Mouse (Mus musculus) myocyte (in vitro differentiated cells): Measurements from ENCODE around the gene Slco3a1. TPM values are rescaled to one million over a fixed set of nuclear protein-coding genes. Genes with fewer than 3 reads are reported as not detected.

Experiments
- H3K27me3 ChIP-seq: one replicate; pipeline ENCODE4 v1.6.1; 2011; ENCODE audit not compliant: control insufficient read depth, insufficient read depth, insufficient read length
- H3K36me3 ChIP-seq: one replicate; pipeline ENCODE4 v1.6.1; 2011; ENCODE audit not compliant: control insufficient read depth, insufficient read depth
- H3K4me2 ChIP-seq: one replicate; pipeline ENCODE4 v1.6.1; 2011; ENCODE audit warnings: low read depth, control low read depth
- H3K4me3 ChIP-seq: one replicate; pipeline ENCODE4 v1.5.1; 2011; ENCODE audit warnings: mild to moderate bottlenecking, control low read depth, moderate library complexity
- H3K79me2 ChIP-seq: one replicate; pipeline ENCODE4 v1.6.1; 2011; ENCODE audit not compliant: control insufficient read depth, insufficient read depth
- H3ac ChIP-seq: one replicate; pipeline ENCODE4 v1.6.1; 2011; ENCODE audit not compliant: control insufficient read depth, insufficient read length
- CEBPB ChIP-seq: IDR thresholded peaks from 2 replicates; pipeline ENCODE4 v1.6.1; 2011; ENCODE audit warnings: mild to moderate bottlenecking, moderate library complexity; ENCODE audit not compliant: poor library complexity, insufficient read depth, severe bottlenecking
- E2F4 ChIP-seq: IDR thresholded peaks from one replicate; pipeline ENCODE4 v1.6.1; 2011; ENCODE audit warnings: mild to moderate bottlenecking, control low read depth, moderate library complexity; ENCODE audit not compliant: insufficient read depth
- MAX ChIP-seq: IDR thresholded peaks from one replicate; pipeline ENCODE4 v1.6.1; 2011; ENCODE audit warnings: low read depth, mild to moderate bottlenecking, control low read depth
- MYOD1 ChIP-seq, 3 experiments: IDR thresholded peaks; one replicate each; pipeline ENCODE4 v1.6.1; 2011; ENCODE audit warnings: control low read depth in 2 of 3, low read depth in 2 of 3, mild to moderate bottlenecking in 2 of 3, moderate library complexity in 1 of 3; ENCODE audit not compliant: insufficient read length in 2 of 3, control insufficient read depth in 1 of 3
- MYOG ChIP-seq, 3 experiments: IDR thresholded peaks; one replicate each; pipeline ENCODE4 v1.6.1; 2011; ENCODE audit warnings: control low read depth in 2 of 3, low read depth in 2 of 3, mild to moderate bottlenecking in 2 of 3; ENCODE audit not compliant: insufficient read length in 2 of 3, control insufficient read depth in 1 of 3, insufficient read depth in 1 of 3
- POLR2A ChIP-seq: IDR thresholded peaks from one replicate; pipeline ENCODE4 v1.6.1; 2011; ENCODE audit warnings: low read depth, mild to moderate bottlenecking, control low read depth, moderate library complexity; ENCODE audit not compliant: insufficient read length
- POLR2AphosphoS2 ChIP-seq: IDR thresholded peaks from one replicate; pipeline ENCODE4 v1.6.1; 2011; ENCODE audit warnings: low read depth, control low read depth; ENCODE audit not compliant: insufficient read length
- REST ChIP-seq: IDR thresholded peaks from one replicate; pipeline ENCODE4 v1.6.1; 2011; ENCODE audit warnings: mild to moderate bottlenecking, control low read depth, moderate library complexity; ENCODE audit not compliant: insufficient read depth, insufficient read length
- SRF ChIP-seq: IDR thresholded peaks from one replicate; pipeline ENCODE4 v1.6.1; 2011; ENCODE audit warnings: low read depth; ENCODE audit not compliant: control insufficient read depth, insufficient read length
- TCF12 ChIP-seq: IDR thresholded peaks from one replicate; pipeline ENCODE4 v1.6.1; 2011; ENCODE audit warnings: mild to moderate bottlenecking, control low read depth; ENCODE audit not compliant: poor library complexity, insufficient read depth, severe bottlenecking
- TCF3 ChIP-seq: IDR thresholded peaks from one replicate; pipeline ENCODE4 v1.6.1; 2011; ENCODE audit warnings: low read depth, control low read depth; ENCODE audit not compliant: insufficient read length
- USF1 ChIP-seq: IDR thresholded peaks from one replicate; pipeline ENCODE4 v1.6.1; 2011; ENCODE audit warnings: low read depth, mild to moderate bottlenecking, control low read depth, moderate library complexity
- polyA plus RNA-seq: library from polyadenylated mRNA; unstranded; fragments of >200 nt; fragmentation: generic; extraction: Trizol; gene quantifications from one replicate; pipeline ENCODE4 v1.2.1, GENCODE M21; 2012; ENCODE audit warnings: missing spikeins

Gene Slco3a1
- polyA plus RNA-seq, 1 experiment, result 50.7 TPM

GRCm38 (mm10) chr7:74429252-74429651 is 125.3 kb downstream of the Slco3a1 start:
- Histone ChIP-seq H3ac (no peak overlapping the region), H3K4me3 (no peak overlapping the region), H3K4me2 (no peak overlapping the region), H3K79me2 (peaks cover 10% of the 10 kb centered on the region), H3K36me3 (no peaks in the 10 kb centered on the region), H3K27me3 (no peaks in the 10 kb centered on the region)
- TF ChIP-seq POLR2AphosphoS2 (no peak), USF1 (no peak), MYOD1 (IDR thresholded peaks at IDR 0.05; ENCODE audit: control insufficient read depth in 1 of 3, insufficient read length in 2 of 3, low read depth in 2 of 3) (no peak), MAX (no peak), MYOG (IDR thresholded peaks at IDR 0.05; ENCODE audit: control insufficient read depth in 1 of 3, insufficient read depth in 1 of 3, insufficient read length in 2 of 3, low read depth in 2 of 3) (no peak), REST (no peak), TCF3 (no peak), SRF (no peak), E2F4 (no peak), CEBPB (no peak), TCF12 (no peak), POLR2A (no peak)

- Histone ChIP-seq H3ac (no peak overlapping the region), H3K36me3 (no peaks in the 10 kb centered on the region), H3K79me2 (peaks cover 4% of the 10 kb centered on the region), H3K4me2 (no peak overlapping the region), H3K4me3 (no peak overlapping the region), H3K27me3 (no peaks in the 10 kb centered on the region)
- TF ChIP-seq E2F4, result no peak
- TF ChIP-seq TCF3, result no peak
- TF ChIP-seq SRF, result no peak
- TF ChIP-seq MAX, result no peak
- TF ChIP-seq CEBPB, result no peak
- TF ChIP-seq MYOD1 (IDR thresholded peaks at IDR 0.05; ENCODE audit: control insufficient read depth in 1 of 3, insufficient read length in 2 of 3, low read depth in 2 of 3), result no peak
- no peak for TF ChIP-seq USF1
- TF ChIP-seq MYOG (IDR thresholded peaks at IDR 0.05; ENCODE audit: control insufficient read depth in 1 of 3, insufficient read depth in 1 of 3, insufficient read length in 2 of 3, low read depth in 2 of 3), result no peak
- no peak for TF ChIP-seq TCF12
- no peak for TF ChIP-seq POLR2AphosphoS2
- TF ChIP-seq REST, result no peak
- no peak for TF ChIP-seq POLR2A
These were observed 127.4 kb downstream of the Slco3a1 start for GRCm38 (mm10) chr7:74427135-74427534.

GRCm38 (mm10) chr7:74425941-74426340 is 128.6 kb downstream of the Slco3a1 start:
- Histone ChIP-seq H3K4me3 (no peak overlapping the region), H3K27me3 (no peaks in the 10 kb centered on the region), H3ac (no peak overlapping the region), H3K4me2 (no peak overlapping the region), H3K36me3 (no peaks in the 10 kb centered on the region), H3K79me2 (no peaks in the 10 kb centered on the region)
- no peak for TF ChIP-seq MAX

- H3K36me3 ChIP-seq, result no peaks in the 10 kb centered on the region
- H3K4me2 ChIP-seq, result no peak overlapping the region
- H3K4me3 ChIP-seq, result no peak overlapping the region
- H3ac ChIP-seq, result no peak overlapping the region
- TF ChIP-seq TCF12, result no peak
- TF ChIP-seq MYOG (IDR thresholded peaks at IDR 0.05; ENCODE audit: control insufficient read depth in 1 of 3, insufficient read depth in 1 of 3, insufficient read length in 2 of 3, low read depth in 2 of 3), result no peak
- TF ChIP-seq POLR2A, result no peak
- TF ChIP-seq MYOD1 (IDR thresholded peaks at IDR 0.05; ENCODE audit: control insufficient read depth in 1 of 3, insufficient read length in 2 of 3, low read depth in 2 of 3), result no peak
- TF ChIP-seq TCF3, result no peak
- H3K27me3 ChIP-seq, result no peaks in the 10 kb centered on the region
- H3K79me2 ChIP-seq, result no peaks in the 10 kb centered on the region
These were observed 130.4 kb downstream of the Slco3a1 start for GRCm38 (mm10) chr7:74423928-74424850.

- TF ChIP-seq POLR2A (no peak), MAX (no peak), SRF (no peak), CEBPB (no peak), TCF12 (no peak), TCF3 (no peak), MYOD1 (IDR thresholded peaks at IDR 0.05; ENCODE audit: control insufficient read depth in 1 of 3, insufficient read length in 2 of 3, low read depth in 2 of 3) (no peak), E2F4 (no peak), USF1 (no peak), POLR2AphosphoS2 (no peak), REST (no peak), MYOG (IDR thresholded peaks at IDR 0.05; ENCODE audit: control insufficient read depth in 1 of 3, insufficient read depth in 1 of 3, insufficient read length in 2 of 3, low read depth in 2 of 3) (no peak)
- no peaks in the 10 kb centered on the region for H3K36me3 ChIP-seq
- H3K79me2 ChIP-seq, result no peaks in the 10 kb centered on the region
- H3K4me2 ChIP-seq, result no peak overlapping the region
- no peak overlapping the region for H3ac ChIP-seq
- H3K4me3 ChIP-seq, result no peak overlapping the region
- H3K27me3 ChIP-seq, result no peaks in the 10 kb centered on the region
These were observed 131.3 kb downstream of the Slco3a1 start for GRCm38 (mm10) chr7:74423316-74423715.
